Mouse (Mus musculus) liver, postnatal 0 days (tissue): ENCODE results near the gene Zbed6. TPM values are rescaled to one million over a fixed set of nuclear protein-coding genes. Genes with fewer than 3 reads are reported as not detected.

Experiments
- ATAC-seq: fragments of 200-750 bp; cut with Nextera tagmentation; 2 replicates; pipeline ENCODE4 v1.8.0; 2017; ENCODE audit warnings: mild to moderate bottlenecking, moderate library complexity
- DNase-seq: peaks from one replicate; pipeline ENCODE4 v3.0.0-alpha.2; 2016
- H3K27ac ChIP-seq: fragments of 300-500 bp; sonication (generic); 2 replicates; pipeline ENCODE4 v1.5.1; 2014; ENCODE audit warnings: antibody characterized with exemption, moderate library complexity, mild to moderate bottlenecking, low read depth
- H3K27me3 ChIP-seq: fragments of 300-500 bp; sonication (generic); 2 replicates; pipeline ENCODE4 v1.6.1; 2014; ENCODE audit warnings: low read length, control low read depth, mixed read lengths; ENCODE audit not compliant: insufficient read depth
- H3K36me3 ChIP-seq: fragments of 300-500 bp; sonication (generic); replicated peaks from 2 replicates; pipeline ENCODE4 v1.6.1; 2014; ENCODE audit warnings: mild to moderate bottlenecking, control low read depth, low read length, moderate library complexity, mixed read lengths; ENCODE audit not compliant: insufficient read depth
- H3K4me1 ChIP-seq: fragments of 300-500 bp; sonication (generic); 2 replicates; pipeline ENCODE4 v1.6.1; 2014; ENCODE audit warnings: antibody characterized with exemption, mild to moderate bottlenecking, control low read depth; ENCODE audit not compliant: insufficient read depth
- H3K4me2 ChIP-seq: fragments of 300-500 bp; sonication (generic); 2 replicates; pipeline ENCODE4 v1.6.1; 2014; ENCODE audit warnings: low read depth, mild to moderate bottlenecking, low read length, moderate library complexity, mixed read lengths
- H3K4me3 ChIP-seq: fragments of 300-500 bp; sonication (generic); 2 replicates; pipeline ENCODE4 v1.5.1; 2014; ENCODE audit warnings: low read depth, low read length
- H3K9ac ChIP-seq: fragments of 300-500 bp; sonication (generic); replicated peaks from 2 replicates; pipeline ENCODE4 v1.6.1; 2014; ENCODE audit warnings: mild to moderate bottlenecking, moderate library complexity
- H3K9me3 ChIP-seq: fragments of 300-500 bp; sonication (generic); 2 replicates; pipeline ENCODE4 v1.6.1; 2016; ENCODE audit warnings: mild to moderate bottlenecking, control low read depth, low read length, mixed read lengths
- CTCF ChIP-seq: sonication (generic); IDR thresholded peaks from 2 replicates; pipeline ENCODE4 v1.5.1; 2016; ENCODE audit warnings: antibody characterized with exemption, low read depth
- EP300 ChIP-seq: IDR thresholded peaks from 2 replicates; pipeline ENCODE4 v1.6.1; 2016; ENCODE audit warnings: antibody characterized with exemption, low read depth, mild to moderate bottlenecking
- WGBS: fragments of 180-500 bp; shearing (Covaris S2); extraction: QIAGEN DNeasy Blood & Tissue Kit; methylation state at CpG from one replicate; pipeline ENCODE4 v1.1.7; 2014; ENCODE audit not compliant: insufficient replicate concordance; 5-methylcytosine and 5-hydroxymethylcytosine counted together
- polyA plus RNA-seq: library from polyadenylated mRNA; unstranded; fragments of >200 nt; fragmentation: Nextera tagmentation; extraction: Ambion mirVana; gene quantifications from 2 replicates; pipeline ENCODE4 v1.2.1, GENCODE M21; 2015

Zbed6 gene
- polyA plus RNA-seq, 1 experiment from 2014 or later = 0.09 TPM

DNA sequence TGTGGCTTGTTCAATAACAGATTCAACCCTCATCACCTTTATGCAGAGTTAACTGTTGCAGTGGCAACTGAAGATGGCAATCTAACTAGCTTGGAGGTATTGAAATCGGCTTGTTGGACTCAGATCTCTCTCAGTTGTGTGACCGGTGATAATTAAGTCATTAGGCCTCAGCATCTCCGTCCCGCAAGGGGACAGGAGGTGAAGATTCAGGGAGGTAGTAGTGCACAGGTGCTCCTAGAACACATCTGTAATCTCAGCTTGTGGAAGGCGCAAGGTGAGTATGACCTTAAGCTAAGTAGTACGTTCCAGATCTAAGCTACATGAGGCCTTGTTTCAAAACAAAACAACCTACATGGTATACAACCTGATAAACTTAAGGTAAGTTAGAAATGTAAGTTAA lies 50.1 kb downstream of the Zbed6 start:
- Histone ChIP-seq H3K27ac (no peak overlapping the region), H3K4me3 (peak overlapping the region; percentile 99; the same call in 1 of the 2 replicates), H3K36me3 (peaks cover 27% of the 10 kb centered on the region), H3K4me2 (peak overlapping the region; percentile 45), H3K4me1 (0 out of 2 replicates have a peak, but pooled peaks cover 9% of the 10 kb centered on the region), H3K9me3 (no peaks in the 10 kb centered on the region), H3K27me3 (no peaks in the 10 kb centered on the region), H3K9ac (no peak overlapping the region)
- DNase-seq (no peak), ATAC-seq (no peak)
- no peak for TF ChIP-seq CTCF
- no peak for TF ChIP-seq EP300
- WGBS = 49% methylated on average over 6 of the region's 6 CpGs

- Histone ChIP-seq H3K4me2 (peak within 1 kb of the TSS; percentile 78), H3K27ac (peak within 1 kb of the TSS; percentile 95)
- under 1% methylated on average over 71 of the region's 73 CpGs for WGBS
These were observed 50.7 kb downstream of the Zbed6 start, which contains the start of gene Snrpe for GRCm38 (mm10) chr1:133609771-133610502. TSS of gene Snrpe (minus strand) at chr1:133610291.

More at GRCm38 (mm10) chr1:133609771-133610502, 50.7 kb downstream of the Zbed6 start, which contains the start of gene Snrpe:
- Histone ChIP-seq H3K9ac (peak within 1 kb of the TSS; percentile 96), H3K27me3 (no peaks in the 10 kb centered on the region), H3K4me3 (peak within 1 kb of the TSS; percentile 99), H3K36me3 (peaks cover 34% of the 10 kb centered on the region), H3K9me3 (no peaks in the 10 kb centered on the region), H3K4me1 (0 out of 2 replicates have a peak, but pooled peaks cover 9% of the 10 kb centered on the region)
- ATAC-seq (peak; percentile 98), DNase-seq (peak; percentile 98)
- TF ChIP-seq CTCF (peak; percentile 99), EP300 (peak; percentile 44; the same call in 1 of the 2 replicates)

Other genes with a start within 250 kb of the Zbed6 start
- 1.3 and 1.9 TPM in 2 replicates for gene Sox13, start 236.5 kb downstream of the Zbed6 start, polyA plus RNA-seq
- gene Snrpe, start 50.6 kb downstream of the Zbed6 start, polyA plus RNA-seq = 302 and 306 TPM in 2 replicates
- gene Gm38394, start 433 bp upstream of the Zbed6 start, polyA plus RNA-seq = 1.0 and 1.3 TPM in 2 replicates
- gene Lax1, start 29.2 kb upstream of the Zbed6 start, polyA plus RNA-seq = 0.66 and 1.1 TPM in 2 replicates
- 6.6 and 9.9 TPM in 2 replicates for gene Atp2b4, start 140.2 kb upstream of the Zbed6 start, polyA plus RNA-seq
- gene Optc, start 247.1 kb upstream of the Zbed6 start, polyA plus RNA-seq = 0.11 and 0.14 TPM in 2 replicates